Mouse (Mus musculus) G1E (cell line): ENCODE data around the gene Iqce. TPM values are rescaled to one million over a fixed set of nuclear protein-coding genes. Genes with fewer than 3 reads are reported as not detected.
"Not testable (repeated sequence)": the region's sequence is repeated elsewhere in the genome, so short reads cannot be mapped to it uniquely, and the experiment has no call there.

ENCODE experiments used
- ATAC-seq: 2 replicates; pipeline ENCODE4 v1.8.0; 2016; ENCODE audit warnings: mild to moderate bottlenecking; ENCODE audit not compliant: insufficient number of reproducible peaks, poor library complexity, low FRiP score, severe bottlenecking; ENCODE audit errors: extremely low read depth
- DNase-seq: peaks from one replicate; pipeline ENCODE4 v3.0.0; 2012; ENCODE audit warnings: low spot score
- H3K27me3 ChIP-seq: 2 replicates; pipeline ENCODE4 v1.6.1; 2012; ENCODE audit warnings: mild to moderate bottlenecking, low read length, inconsistent platforms; ENCODE audit not compliant: insufficient read depth
- H3K36me3 ChIP-seq: replicated peaks from 2 replicates; pipeline ENCODE3; 2012; ENCODE audit warnings: mild to moderate bottlenecking, inconsistent platforms
- H3K4me1 ChIP-seq: 2 replicates; pipeline ENCODE4 v1.6.1; 2012; ENCODE audit warnings: low read depth, low read length, inconsistent platforms, mixed read lengths; ENCODE audit not compliant: insufficient read depth
- H3K4me3 ChIP-seq: 2 replicates; pipeline ENCODE4 v1.5.1; 2012; ENCODE audit warnings: low read depth, mild to moderate bottlenecking, inconsistent platforms, low read length, moderate library complexity, mixed read lengths
- H3K9me3 ChIP-seq: replicated peaks from 2 replicates; pipeline ENCODE4 v1.6.1; 2012; ENCODE audit warnings: inconsistent platforms
- CTCF ChIP-seq: IDR thresholded peaks from 2 replicates; pipeline ENCODE4 v1.5.1; 2012; ENCODE audit warnings: low read depth, low read length, inconsistent platforms, mixed read lengths
- GATA1 ChIP-seq: IDR thresholded peaks from 2 replicates; pipeline ENCODE4 v1.6.1; 2012; ENCODE audit warnings: borderline replicate concordance, low read length, inconsistent platforms, mixed read lengths
- GATA2 ChIP-seq: IDR thresholded peaks from 2 replicates; pipeline ENCODE4 v1.6.1; 2012; ENCODE audit warnings: low read depth, low read length, inconsistent platforms, borderline replicate concordance
- POLR2AphosphoS5 ChIP-seq: IDR thresholded peaks from 2 replicates; pipeline ENCODE4 v1.6.1; 2012; ENCODE audit warnings: low read depth, low read length, inconsistent platforms; ENCODE audit not compliant: insufficient replicate concordance
- TAL1 ChIP-seq: conservative IDR thresholded peaks from 2 replicates; pipeline ENCODE4 v1.6.1; 2012; ENCODE audit warnings: low read depth, low read length, inconsistent platforms, mixed read lengths
- polyA plus RNA-seq: library from polyadenylated mRNA; stranded (reverse); fragments of >175 nt; gene quantifications from 2 replicates; pipeline ENCODE4 v1.2.3, GENCODE M21; 2012
- total RNA-seq, 2 experiments: library from RNA; stranded (forward) in 1 of 2; stranded (reverse) in 1 of 2; fragments of 200-1000 nt in 1 of 2; fragments of >200 nt in 1 of 2; fragmentation: Nextera tagmentation in 1 of 2; gene quantifications; 2 replicates each; pipeline ENCODE4 v1.2.3; 2014 to 2017

Gene Iqce
- total and polyA plus RNA-seq, 3 experiments, result 3.0 to 8.2 (median 6.3) TPM

DNA sequence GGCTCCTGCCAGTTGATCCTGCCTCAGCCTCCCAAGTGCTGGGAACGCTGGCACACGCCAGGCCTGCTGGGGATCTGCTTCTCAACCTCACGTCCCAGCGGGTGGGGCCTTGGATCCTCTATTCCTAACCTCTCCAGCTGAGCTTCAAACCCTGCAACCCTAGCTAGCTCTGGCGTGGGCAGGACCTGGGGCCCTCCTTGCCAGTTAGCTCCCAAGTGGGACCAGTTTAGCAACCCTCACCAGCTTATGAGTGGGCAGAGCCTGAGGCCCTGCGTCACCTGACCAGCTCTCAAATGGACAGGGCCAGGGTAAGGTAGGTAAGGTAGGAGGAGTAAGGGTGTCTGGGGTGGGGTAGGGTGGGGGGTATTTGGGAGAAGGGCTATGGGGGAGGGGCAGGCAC is 22.1 kb downstream of the Iqce start:
- no peak for DNase-seq
- Histone ChIP-seq H3K4me1 (peaks cover 4% of the 10 kb centered on the region), H3K36me3 (no peaks in the 10 kb centered on the region), H3K9me3 (no peaks in the 10 kb centered on the region), H3K4me3 (no peak overlapping the region), H3K27me3 (peaks cover 20% of the 10 kb centered on the region)
- TF ChIP-seq CTCF, result no peak
- TF ChIP-seq GATA2, result no peak
- no peak for TF ChIP-seq GATA1
- TF ChIP-seq POLR2AphosphoS5, result no peak
- no peak for TF ChIP-seq TAL1
- no peak for ATAC-seq

DNA sequence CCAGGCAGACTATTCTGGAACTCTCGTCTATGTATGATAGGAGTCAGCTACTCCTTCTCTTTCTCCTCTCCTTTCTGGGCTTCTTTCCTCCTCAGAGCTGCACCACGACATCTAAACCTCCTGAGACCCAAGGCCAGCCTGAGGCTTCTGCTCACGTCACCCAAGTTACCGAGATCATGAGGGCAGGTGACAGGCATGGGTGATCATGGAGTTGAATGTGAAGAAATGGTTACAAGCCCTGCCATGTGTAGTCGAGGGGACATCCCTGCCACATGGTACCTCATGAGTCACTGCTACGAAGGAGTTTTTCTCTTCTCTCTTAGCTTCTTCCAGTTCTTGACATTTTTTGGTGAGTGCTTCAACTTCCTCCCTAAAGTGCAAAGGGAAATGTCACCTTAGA is 25.0 kb downstream of the Iqce start:
- no peak overlapping the region for H3K4me3 ChIP-seq
- no peaks in the 10 kb centered on the region for H3K9me3 ChIP-seq
- no peak for DNase-seq
- no peak for ATAC-seq
- H3K4me1 ChIP-seq, result peaks cover under 1% of the 10 kb centered on the region
- H3K36me3 ChIP-seq, result no peaks in the 10 kb centered on the region
- H3K27me3 ChIP-seq, result peaks cover 25% of the 10 kb centered on the region
- no peak for TF ChIP-seq CTCF
- no peak for TF ChIP-seq GATA2
- no peak for TF ChIP-seq TAL1
- no peak for TF ChIP-seq POLR2AphosphoS5
- TF ChIP-seq GATA1, result no peak

- Histone ChIP-seq H3K4me3 (no peak overlapping the region), H3K4me1 (no peaks in the 10 kb centered on the region; the same call in 1 of the 2 replicates), H3K9me3 (no peaks in the 10 kb centered on the region), H3K36me3 (no peaks in the 10 kb centered on the region), H3K27me3 (peaks cover 36% of the 10 kb centered on the region)
- ATAC-seq (no peak), DNase-seq (no peak)
- no peak for TF ChIP-seq CTCF
- no peak for TF ChIP-seq GATA2
- TF ChIP-seq POLR2AphosphoS5, result no peak
- no peak for TF ChIP-seq GATA1
- TF ChIP-seq TAL1, result no peak
Measured at GRCm38 (mm10) chr5:140675640-140676039, 26.5 kb downstream of the Iqce start.

GRCm38 (mm10) chr5:140675079-140675478 is 27.1 kb downstream of the Iqce start:
- TF ChIP-seq GATA1 (no peak), GATA2 (no peak), CTCF (no peak), POLR2AphosphoS5 (no peak), TAL1 (no peak)
- Histone ChIP-seq H3K27me3 (peaks cover 40% of the 10 kb centered on the region), H3K9me3 (no peaks in the 10 kb centered on the region), H3K4me1 (no peaks in the 10 kb centered on the region; the same call in 1 of the 2 replicates), H3K36me3 (no peaks in the 10 kb centered on the region), H3K4me3 (no peak overlapping the region)
- no peak for DNase-seq
- ATAC-seq, result no peak

DNA sequence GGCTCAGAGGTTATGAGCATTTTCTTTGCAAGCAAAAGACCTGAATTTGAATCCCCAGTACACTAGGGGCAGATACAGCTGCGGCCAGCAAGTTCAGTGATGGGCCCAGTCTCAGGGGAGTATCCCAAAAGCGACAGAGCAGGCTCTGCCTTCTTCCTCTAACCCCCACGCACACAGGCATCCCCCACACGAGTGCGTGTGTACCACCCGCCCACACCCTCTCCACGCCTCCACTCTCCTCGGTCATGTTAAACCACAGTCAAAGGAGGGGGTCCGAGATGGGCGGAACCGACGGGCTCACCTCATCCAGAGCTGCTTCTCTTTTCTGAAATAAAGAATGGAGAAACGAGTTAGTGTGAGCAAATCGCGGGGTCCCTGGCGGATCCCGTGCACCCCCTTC is 28.1 kb downstream of the Iqce start:
- no peak for TF ChIP-seq POLR2AphosphoS5
- TF ChIP-seq CTCF, result no peak
- no peak for TF ChIP-seq GATA1
- TF ChIP-seq TAL1, result no peak
- TF ChIP-seq GATA2, result no peak
- no peak overlapping the region for H3K4me3 ChIP-seq
- H3K27me3 ChIP-seq, result peaks cover 44% of the 10 kb centered on the region
- H3K36me3 ChIP-seq, result no peaks in the 10 kb centered on the region
- H3K9me3 ChIP-seq, result peaks cover 5% of the 10 kb centered on the region
- DNase-seq, result no peak
- no peak for ATAC-seq
- no peaks in the 10 kb centered on the region; the same call in 1 of the 2 replicates for H3K4me1 ChIP-seq

DNA sequence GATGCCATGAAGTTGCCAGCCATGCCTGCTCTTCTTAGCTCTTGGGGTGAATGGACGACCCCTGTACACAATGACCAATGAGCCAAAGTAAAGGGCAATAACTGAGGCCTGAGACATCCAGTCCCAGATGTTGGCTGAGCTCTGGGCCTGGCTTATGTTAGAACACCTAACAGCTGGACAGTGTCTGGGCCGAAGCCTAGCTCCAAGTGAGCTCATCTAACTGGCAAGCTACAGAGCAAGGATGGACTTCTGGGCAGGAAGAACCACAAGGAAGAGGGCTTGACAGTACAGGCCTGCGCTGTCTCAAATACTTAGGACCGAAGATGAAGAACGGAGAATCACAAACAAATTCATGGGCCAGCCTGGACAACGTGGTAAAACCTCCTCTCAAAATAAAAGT is 29.6 kb downstream of the Iqce start:
- not testable (repeated sequence) for H3K4me1 ChIP-seq, DNase-seq, H3K36me3 ChIP-seq, ATAC-seq, H3K4me3 ChIP-seq
- Histone ChIP-seq H3K27me3 (peaks cover 40% of the 10 kb centered on the region), H3K9me3 (peaks cover 10% of the 10 kb centered on the region)

GRCm38 (mm10) chr5:140672115-140672514 is 30.1 kb downstream of the Iqce start:
- Histone ChIP-seq H3K4me1 (no peaks in the 10 kb centered on the region), H3K36me3 (no peaks in the 10 kb centered on the region)
- no peak for ATAC-seq

More at GRCm38 (mm10) chr5:140672115-140672514, 30.1 kb downstream of the Iqce start:
- TF ChIP-seq CTCF (no peak), GATA2 (no peak), TAL1 (no peak), POLR2AphosphoS5 (no peak), GATA1 (no peak)
- H3K9me3 ChIP-seq, result peaks cover 10% of the 10 kb centered on the region
- H3K27me3 ChIP-seq, result peaks cover 42% of the 10 kb centered on the region
- H3K4me3 ChIP-seq, result no peak overlapping the region
- DNase-seq, result no peak
